In genomic region chr11:120013174-120013711, GRCm38 (mm10) we compare ENCODE assay signal across 8 mouse cellular contexts. TPM values are rescaled to one million over a fixed set of nuclear protein-coding genes. Genes with fewer than 3 reads are reported as not detected.
DNase-seq lines count a peak whose midpoint lies in the region; ATAC-seq and TF ChIP-seq lines count a peak whose summit lies in the region.

No protein-coding gene starts in this region.

- intact Hi-C loops in heart, postnatal 25 days (cut with DNase I): loop anchor here (1.0 to 10.0 kb wide), 2 partner anchors 52 to 88 kb away; no protein-coding TSS in a partner anchor

- peak; percentile 82 for TF ChIP-seq CTCF in G1E (IDR thresholded peaks at IDR 0.05; ENCODE audit: low read depth, low read length)

- 0 out of 2 replicates have a peak overlapping the region, but pooled peaks have one; percentile 2 for H3K4me3 ChIP-seq in G1E (ENCODE audit: low read depth, low read length)
- H3K4me3 ChIP-seq in forebrain, embryonic 14.5 days (ENCODE audit: low read depth, low read length): 0 out of 2 replicates have a peak overlapping the region, but pooled peaks have one; percentile 5

- H3K9me3 ChIP-seq in G1E (replicated peaks): no peaks in the 10 kb centered on the region
- H3K9me3 ChIP-seq in forebrain, embryonic 14.5 days (replicated peaks; ENCODE audit: control insufficient read depth, low read length): no peaks in the 10 kb centered on the region

- H3K4me2 ChIP-seq in forebrain, embryonic 14.5 days (ENCODE audit: low read length): peak overlapping the region; percentile 44

- H3K27me3 ChIP-seq in G1E (ENCODE audit: insufficient read depth, low read length): peaks cover 66% of the 10 kb centered on the region
- 0 out of 2 replicates have a peak, but pooled peaks cover 3% of the 10 kb centered on the region for H3K27me3 ChIP-seq in forebrain, embryonic 14.5 days (replicated peaks; ENCODE audit: control insufficient read depth, insufficient read depth, low read length)

- WGBS in forebrain, embryonic 14.5 days: 24% methylated on average over 21 of the region's 21 CpGs

- H3K36me3 ChIP-seq in G1E (replicated peaks): no peaks in the 10 kb centered on the region
- peaks cover 26% of the 10 kb centered on the region; the same call in 1 of the 2 replicates for H3K36me3 ChIP-seq in forebrain, embryonic 14.5 days (ENCODE audit: control insufficient read depth, insufficient read depth, low read length)

- peaks cover 5% of the 10 kb centered on the region for H3K4me1 ChIP-seq in G1E (ENCODE audit: insufficient read depth, low read depth, low read length)
- H3K4me1 ChIP-seq in forebrain, embryonic 14.5 days (ENCODE audit: control insufficient read depth, insufficient read depth, low read length): peaks cover 7% of the 10 kb centered on the region; the same call in 1 of the 2 replicates

- no peak overlapping the region for H3K27ac ChIP-seq in forebrain, embryonic 14.5 days (ENCODE audit: low read depth, low read length)

- H3K9ac ChIP-seq in forebrain, embryonic 14.5 days (ENCODE audit: low read length): peak overlapping the region; percentile 48

- DNase-seq in G1E (ENCODE audit: low spot score): peak; percentile 82
- DNase-seq in forebrain, embryonic 14.5 days (ENCODE audit: low spot score): peak; percentile 92
- DNase-seq in heart, postnatal 25 days (ENCODE audit: low spot score): peak; percentile 54
- peak; percentile 79 to 93 for DNase-seq in layer of hippocampus, adult 18-20 months (ENCODE audit: low spot score in 2 of 2)
- peak; percentile 77 to 80 for DNase-seq in lung, adult 18-20 months
- DNase-seq in thymus, postnatal 14 days: peak; percentile 72

- peak; percentile 40; the same call in 1 of the 2 replicates for ATAC-seq in G1E (ENCODE audit: extremely low read depth, insufficient number of reproducible peaks, low FRiP score, poor library complexity, severe bottlenecking)
- ATAC-seq in cerebellum, adult (ENCODE audit: insufficient number of reproducible peaks, low FRiP score, low TSS enrichment): peak; percentile 65
- ATAC-seq in forebrain, embryonic 14.5 days: peak; percentile 86
- ATAC-seq in neutrophil, adult 5-6 weeks (ENCODE audit: extremely low read depth, insufficient number of reproducible peaks, low FRiP score, poor library complexity, severe bottlenecking): peak; percentile 64

RNA-seq across cellular contexts. Expression of gene Aatk, which starts 33.7 kb away (rescaled TPM):
- total RNA-seq in G1E (2014; fragmentation: Nextera tagmentation) (not detected in 2 replicates), G1E (2017) (0.35 and 0.38 TPM in 2 replicates)
- polyA plus RNA-seq in G1E (2012): not detected in 2 replicates
- 10.9 and 18.3 TPM in 2 replicates for polyA plus RNA-seq in forebrain, embryonic 14.5 days (2014; fragmentation: Nextera tagmentation; extraction: Ambion mirVana)
- 1 to 10 TPM; 4.3 to 4.7 TPM for total RNA-seq in heart, postnatal 25 days (2021)
- total RNA-seq in layer of hippocampus, adult 18-20 months (2021): 100 to 1,000 TPM; 205 to 215 TPM
- total RNA-seq in neutrophil, adult 5-6 weeks (2017): 14.4 and 16.2 TPM in 2 replicates

Comparison
In these comparisons a context has a peak if more than half of its experiments do, and no peak if none do; other contexts are left out.
1. RNA of gene Aatk, which starts 33.7 kb away (total RNA-seq): 205 to 215 TPM in layer of hippocampus, adult 18-20 months; 14.4 to 16.2 TPM in neutrophil, adult 5-6 weeks, 4.3 to 4.7 TPM in heart, postnatal 25 days and 0.35 to 0.38 TPM in G1E; every median in the first group is over 10 times any median in the second.
2. Peak in every context shown above with its lines, with median percentiles within 50 percentile points of each other: ATAC-seq and DNase-seq.